Mouse (Mus musculus): ENCODE data around the gene Rabep2. TPM values are rescaled to one million over a fixed set of nuclear protein-coding genes. Genes with fewer than 3 reads are reported as not detected.
A peak's percentile ranks its signal among the peaks of the same experiment; 100 is the strongest.

The Rabep2 gene
- polyA plus RNA-seq, 1 experiment from 2014 or later, result 27.4 TPM

DNA sequence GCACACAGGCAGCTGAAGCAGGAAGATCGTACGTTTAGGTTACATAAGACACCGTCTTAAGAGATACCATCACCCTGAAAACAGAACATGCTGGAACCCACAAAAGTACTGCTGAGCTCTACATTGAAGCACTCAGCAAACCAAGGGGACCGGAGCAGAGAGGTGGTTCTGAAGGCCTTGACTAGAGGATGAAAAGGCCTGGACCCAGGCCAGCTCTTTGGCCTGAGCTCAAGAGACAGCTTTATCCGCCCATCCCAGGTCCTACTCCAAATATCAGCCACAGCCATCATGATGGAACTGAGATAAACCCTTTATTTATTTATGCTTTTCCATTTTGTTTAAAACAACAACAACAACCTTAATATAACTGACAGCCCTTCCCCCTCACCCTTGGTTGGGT lies 38.1 kb downstream of the Rabep2 start:
- Histone ChIP-seq H3K27ac (no peak overlapping the region), H3K36me3 (peaks cover 40% of the 10 kb centered on the region), H3K4me3 (replicated peaks) (no peak overlapping the region), H3K9me3 (no peaks in the 10 kb centered on the region), H3K4me1 (peaks cover 14% of the 10 kb centered on the region), H3K4me2 (no peak overlapping the region), H3K9ac (no peak overlapping the region), H3K27me3 (replicated peaks) (no peaks in the 10 kb centered on the region)
- ATAC-seq (ENCODE audit: insufficient read depth, low FRiP score, low read depth), result no peak
- WGBS, result 86% methylated on average over 5 of the region's 5 CpGs

GRCm38 (mm10) chr7:126467271-126467670 lies 38.7 kb downstream of the Rabep2 start:
- Histone ChIP-seq H3K27ac (no peak overlapping the region), H3K4me1 (peaks cover 14% of the 10 kb centered on the region), H3K36me3 (peaks cover 46% of the 10 kb centered on the region), H3K27me3 (replicated peaks) (no peaks in the 10 kb centered on the region), H3K4me2 (no peak overlapping the region), H3K4me3 (replicated peaks) (no peak overlapping the region), H3K9me3 (no peaks in the 10 kb centered on the region), H3K9ac (no peak overlapping the region)
- WGBS, result 73% methylated on average over 5 of the region's 5 CpGs
- ATAC-seq (ENCODE audit: insufficient read depth, low FRiP score, low read depth), result no peak

DNA sequence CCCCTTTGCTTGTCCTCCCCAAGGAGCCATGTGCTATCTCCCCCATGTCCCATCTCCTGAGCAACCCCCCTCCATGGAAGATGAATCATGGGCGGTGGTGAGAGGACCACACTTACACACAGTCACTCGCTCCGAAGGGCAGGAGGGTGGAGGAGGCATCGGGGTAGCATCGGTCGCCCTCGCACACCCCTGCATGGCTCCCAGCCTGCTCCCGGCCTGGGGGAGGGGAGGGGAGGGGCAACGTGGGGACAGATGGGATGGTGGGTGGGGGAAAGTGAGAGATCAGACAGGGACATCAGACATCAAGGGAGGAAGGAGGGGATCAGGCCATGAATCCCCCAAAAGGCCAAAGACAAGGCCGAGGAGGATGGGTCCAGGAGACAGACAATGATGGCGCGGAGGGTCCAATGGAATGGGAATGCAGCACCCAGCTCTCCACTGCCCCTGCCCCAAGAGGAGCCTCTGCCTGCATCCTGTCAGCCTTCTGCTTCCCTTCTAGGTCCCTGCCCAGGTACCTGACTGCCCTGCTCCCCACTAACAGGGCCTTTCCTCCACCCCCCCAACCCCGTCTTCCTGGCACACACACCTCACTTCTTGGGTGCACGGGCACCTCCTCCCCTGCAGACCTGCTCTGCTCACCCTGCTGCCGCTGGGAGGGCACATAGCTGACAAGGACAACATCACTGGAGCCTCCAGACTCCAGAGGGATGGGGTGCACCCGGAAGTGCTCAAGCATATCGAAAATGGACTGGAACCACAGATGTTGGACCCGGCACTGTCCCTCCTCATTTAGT lies 39.5 kb downstream of the Rabep2 start:
- H3K4me3 ChIP-seq (replicated peaks), result no peak overlapping the region
- no peak for ATAC-seq (ENCODE audit: insufficient read depth, low FRiP score, low read depth)
- H3K27ac ChIP-seq, result no peak overlapping the region
- H3K4me1 ChIP-seq, result peaks cover 14% of the 10 kb centered on the region
- no peaks in the 10 kb centered on the region for H3K9me3 ChIP-seq
- no peaks in the 10 kb centered on the region for H3K27me3 ChIP-seq (replicated peaks)
- WGBS, result 87% methylated on average over 18 of the region's 18 CpGs
- peaks cover 49% of the 10 kb centered on the region for H3K36me3 ChIP-seq
- H3K9ac ChIP-seq, result no peak overlapping the region
- no peak overlapping the region for H3K4me2 ChIP-seq

DNA sequence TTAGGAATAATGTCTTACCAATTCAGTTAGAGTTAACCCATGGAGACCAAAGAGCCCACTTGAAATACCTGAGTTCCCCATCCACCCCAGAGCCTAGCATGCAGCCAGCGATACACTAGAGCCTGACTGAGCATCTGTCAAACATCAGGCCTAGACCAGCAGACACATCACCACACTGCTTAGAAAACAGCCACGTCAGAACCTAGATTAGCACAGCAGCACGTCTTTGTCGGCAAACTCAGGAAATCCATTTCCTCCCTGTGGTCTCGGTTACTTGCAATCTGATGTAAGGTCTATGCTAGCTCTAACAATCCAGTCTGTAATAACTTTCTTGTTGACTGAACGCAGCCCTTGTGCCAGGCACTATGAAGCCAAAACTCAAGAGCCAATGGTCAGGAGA lies 41.5 kb downstream of the Rabep2 start:
- Histone ChIP-seq H3K27me3 (replicated peaks) (no peaks in the 10 kb centered on the region), H3K36me3 (peaks cover 49% of the 10 kb centered on the region), H3K27ac (no peak overlapping the region), H3K9ac (no peak overlapping the region), H3K9me3 (no peaks in the 10 kb centered on the region), H3K4me1 (peaks cover 18% of the 10 kb centered on the region), H3K4me2 (no peak overlapping the region), H3K4me3 (replicated peaks) (no peak overlapping the region)
- no peak for ATAC-seq (ENCODE audit: insufficient read depth, low FRiP score, low read depth)
- WGBS, result 70% methylated on average over 6 of the region's 6 CpGs

DNA sequence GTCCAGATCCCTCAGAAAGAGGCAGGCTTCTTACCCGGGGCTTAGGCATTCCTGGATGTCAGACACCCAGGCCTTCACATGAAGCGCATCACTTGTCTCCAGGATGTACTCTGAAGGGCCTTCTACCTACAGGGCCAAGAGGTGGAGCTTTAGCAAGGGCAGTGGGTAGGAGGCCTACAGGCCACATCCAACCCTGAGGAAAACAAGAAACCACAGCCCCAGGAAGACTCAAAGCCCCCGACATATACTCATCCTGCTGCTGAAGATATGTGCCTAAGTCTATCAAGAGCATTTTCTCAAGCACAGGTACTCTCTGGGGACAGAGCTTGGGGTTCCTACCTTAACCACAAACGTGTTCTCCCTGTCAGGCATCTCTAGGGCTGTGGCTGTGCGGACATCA lies 42.8 kb downstream of the Rabep2 start:
- WGBS, result 84% methylated on average over 5 of the region's 5 CpGs
- Histone ChIP-seq H3K4me3 (replicated peaks) (no peak overlapping the region), H3K4me2 (no peak overlapping the region), H3K9me3 (no peaks in the 10 kb centered on the region), H3K4me1 (peaks cover 19% of the 10 kb centered on the region), H3K27ac (no peak overlapping the region), H3K27me3 (replicated peaks) (no peaks in the 10 kb centered on the region), H3K9ac (no peak overlapping the region), H3K36me3 (peaks cover 49% of the 10 kb centered on the region)
- ATAC-seq (ENCODE audit: insufficient read depth, low FRiP score, low read depth), result no peak

DNA sequence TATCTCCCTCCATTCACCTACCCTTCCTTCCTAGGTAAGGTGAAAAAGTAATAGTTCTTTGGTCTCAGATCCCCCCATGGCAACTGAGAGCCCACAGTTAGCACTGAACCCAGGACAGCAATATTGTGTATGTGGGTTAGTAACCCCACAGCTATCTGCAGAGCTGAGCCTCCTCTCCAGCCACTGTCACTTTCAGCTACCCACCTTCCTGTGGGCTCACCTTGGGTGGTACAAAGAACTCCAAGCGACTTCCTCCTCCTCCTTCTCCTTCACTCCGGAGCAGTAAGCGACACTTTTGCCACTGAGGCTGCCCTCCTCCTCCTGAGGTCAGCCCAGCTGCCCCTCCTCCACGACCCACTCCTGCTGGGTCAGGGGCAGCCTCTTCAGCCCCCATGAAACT lies 43.3 kb downstream of the Rabep2 start:
- Histone ChIP-seq H3K9me3 (no peaks in the 10 kb centered on the region), H3K4me3 (replicated peaks) (no peak overlapping the region), H3K4me1 (peaks cover 19% of the 10 kb centered on the region), H3K9ac (no peak overlapping the region), H3K27me3 (replicated peaks) (no peaks in the 10 kb centered on the region), H3K4me2 (no peak overlapping the region), H3K27ac (no peak overlapping the region), H3K36me3 (peaks cover 49% of the 10 kb centered on the region)
- no peak for ATAC-seq (ENCODE audit: insufficient read depth, low FRiP score, low read depth)
- WGBS, result 83% methylated on average over 4 of the region's 4 CpGs

DNA sequence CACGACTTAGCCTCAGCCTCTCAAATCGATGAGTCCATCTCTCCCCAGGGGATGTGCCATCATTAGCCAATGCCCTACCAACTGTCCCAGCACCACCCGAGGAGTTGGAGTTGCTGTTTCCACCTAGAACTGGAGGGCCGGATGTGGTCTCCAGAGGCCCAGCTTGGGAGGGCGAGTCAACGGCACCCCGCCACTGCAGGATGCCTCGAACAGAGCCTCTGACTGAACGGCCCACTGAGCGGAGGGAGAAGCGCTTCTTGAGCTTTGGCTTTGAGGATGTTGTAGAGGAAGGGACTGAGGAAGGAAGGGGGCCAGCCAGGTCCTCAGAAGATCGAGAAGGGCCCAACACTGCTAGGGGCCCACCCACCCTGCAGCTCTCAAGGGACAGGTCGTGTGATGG lies 43.7 kb downstream of the Rabep2 start:
- H3K9me3 ChIP-seq, result no peaks in the 10 kb centered on the region
- H3K36me3 ChIP-seq, result peaks cover 47% of the 10 kb centered on the region
- 79% methylated on average over 13 of the region's 13 CpGs for WGBS
- no peak overlapping the region for H3K9ac ChIP-seq
- H3K27me3 ChIP-seq (replicated peaks), result no peaks in the 10 kb centered on the region
- no peak for ATAC-seq (ENCODE audit: insufficient read depth, low FRiP score, low read depth)
- H3K4me3 ChIP-seq (replicated peaks), result no peak overlapping the region
- peaks cover 19% of the 10 kb centered on the region for H3K4me1 ChIP-seq
- no peak overlapping the region; the same call in 1 of the 2 replicates for H3K4me2 ChIP-seq
- no peak overlapping the region for H3K27ac ChIP-seq

GRCm38 (mm10) chr7:126472713-126473112 lies 44.2 kb downstream of the Rabep2 start:
- H3K4me1 ChIP-seq, result peaks cover 19% of the 10 kb centered on the region
- H3K27ac ChIP-seq, result no peak overlapping the region
- no peaks in the 10 kb centered on the region for H3K9me3 ChIP-seq
- H3K36me3 ChIP-seq, result peaks cover 43% of the 10 kb centered on the region
- no peak overlapping the region for H3K4me3 ChIP-seq (replicated peaks)
- no peak overlapping the region for H3K9ac ChIP-seq
- no peaks in the 10 kb centered on the region for H3K27me3 ChIP-seq (replicated peaks)
- WGBS, result 83% methylated on average over 16 of the region's 16 CpGs
- ATAC-seq (ENCODE audit: insufficient read depth, low FRiP score, low read depth), result no peak
- H3K4me2 ChIP-seq, result no peak overlapping the region; the same call in 1 of the 2 replicates

- Histone ChIP-seq H3K27ac (no peak overlapping the region), H3K9me3 (no peaks in the 10 kb centered on the region), H3K27me3 (replicated peaks) (no peaks in the 10 kb centered on the region), H3K4me2 (peak overlapping the region; percentile 87), H3K4me1 (peaks cover 19% of the 10 kb centered on the region), H3K4me3 (replicated peaks) (peak overlapping the region; percentile 95), H3K36me3 (peaks cover 35% of the 10 kb centered on the region), H3K9ac (peak overlapping the region; percentile 96; the same call in 1 of the 2 replicates)
- ATAC-seq (ENCODE audit: insufficient read depth, low FRiP score, low read depth), result no peak
- 78% methylated on average over 9 of the region's 9 CpGs for WGBS
Measured at GRCm38 (mm10) chr7:126473470-126474086, 45.0 kb downstream of the Rabep2 start.

GRCm38 (mm10) chr7:126474486-126474955 lies 46.0 kb downstream of the Rabep2 start:
- under 1% methylated on average over 27 of the region's 27 CpGs for WGBS

DNA sequence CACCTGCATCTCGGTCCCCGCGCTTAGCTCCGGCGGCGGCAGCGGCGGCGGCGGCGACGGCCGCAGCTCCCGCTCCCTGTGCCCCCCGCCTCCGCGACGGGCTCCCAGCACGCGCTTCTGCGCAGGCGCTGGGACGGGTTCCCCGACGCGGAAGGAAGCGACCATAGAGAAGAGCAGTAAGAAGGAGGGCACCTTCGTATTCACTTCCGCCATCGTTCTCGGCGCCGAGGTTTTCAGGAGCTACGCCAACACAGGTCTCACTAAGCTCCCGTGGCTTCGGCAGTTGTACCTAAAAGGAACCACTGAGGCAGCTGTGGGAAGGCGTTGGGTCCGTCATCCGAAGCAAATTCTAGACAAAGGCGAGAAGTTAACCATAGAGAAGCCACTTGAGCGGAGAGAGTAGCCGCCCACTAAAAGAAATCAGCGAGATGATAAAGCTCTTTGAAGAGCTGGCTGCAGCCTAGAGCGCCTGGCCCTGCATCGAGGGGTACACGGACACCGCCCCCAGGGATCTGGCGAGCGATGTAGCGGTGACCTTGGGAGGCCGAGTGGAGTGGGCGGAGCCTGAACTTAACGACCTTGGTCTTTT lies 46.5 kb downstream of the Rabep2 start, which contains the start of gene Sh2b1:
Gene Sh2b1 (minus strand): TSS at position 432 of the 589 bp plus-strand sequence.
- Histone ChIP-seq H3K27me3 (replicated peaks) (no peaks in the 10 kb centered on the region), H3K4me2 (peak within 1 kb of the TSS; percentile 87), H3K36me3 (peaks cover 22% of the 10 kb centered on the region), H3K9me3 (no peaks in the 10 kb centered on the region), H3K4me3 (replicated peaks) (peak within 1 kb of the TSS; percentile 95), H3K4me1 (peaks cover 19% of the 10 kb centered on the region), H3K27ac (peak within 1 kb of the TSS; percentile 94), H3K9ac (peak within 1 kb of the TSS; percentile 96)
- under 1% methylated on average over 53 of the region's 53 CpGs for WGBS
- ATAC-seq (ENCODE audit: insufficient read depth, low FRiP score, low read depth), result peak; percentile 90

More at GRCm38 (mm10) chr7:126474486-126474955, 46.0 kb downstream of the Rabep2 start:
- H3K4me2 ChIP-seq, result peak overlapping the region; percentile 87
- H3K27ac ChIP-seq, result peak overlapping the region; percentile 94
- peak; percentile 20; the same call in 1 of the 2 replicates for ATAC-seq (ENCODE audit: insufficient read depth, low FRiP score, low read depth)
- peak overlapping the region; percentile 95 for H3K4me3 ChIP-seq (replicated peaks)
- peaks cover 19% of the 10 kb centered on the region for H3K4me1 ChIP-seq
- peak overlapping the region; percentile 96 for H3K9ac ChIP-seq
- no peaks in the 10 kb centered on the region for H3K9me3 ChIP-seq
- H3K36me3 ChIP-seq, result peaks cover 25% of the 10 kb centered on the region
- H3K27me3 ChIP-seq (replicated peaks), result no peaks in the 10 kb centered on the region

DNA sequence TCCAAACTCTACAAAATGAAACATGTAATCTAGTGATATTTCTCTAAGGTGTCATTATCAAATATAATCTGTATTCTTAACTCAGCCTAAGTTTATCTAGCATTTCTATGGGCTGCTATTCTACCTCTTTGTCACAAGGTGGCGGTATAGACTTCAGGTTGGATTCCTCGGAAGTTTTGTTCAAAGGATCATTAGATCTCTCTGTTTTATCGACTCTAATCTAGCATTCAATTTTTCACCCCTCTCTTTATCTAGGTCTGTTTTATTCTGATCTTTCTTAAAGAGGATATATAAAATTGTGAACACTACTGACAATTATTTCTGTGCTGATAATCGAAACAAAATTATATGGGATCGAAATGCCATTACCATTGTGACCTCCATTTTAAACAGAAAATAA lies 53.1 kb downstream of the Rabep2 start:
- Histone ChIP-seq H3K4me3 (replicated peaks) (no peak overlapping the region), H3K27ac (no peak overlapping the region), H3K9me3 (no peaks in the 10 kb centered on the region), H3K27me3 (replicated peaks) (no peaks in the 10 kb centered on the region), H3K4me2 (no peak overlapping the region), H3K36me3 (no peaks in the 10 kb centered on the region), H3K4me1 (0 out of 2 replicates have a peak, but pooled peaks cover 7% of the 10 kb centered on the region), H3K9ac (no peak overlapping the region)
- WGBS, result 25% methylated on average over 5 of the region's 5 CpGs
- no peak for ATAC-seq (ENCODE audit: insufficient read depth, low FRiP score, low read depth)
